Mouse (Mus musculus): ENCODE data around the gene Ptpru. TPM values are rescaled to one million over a fixed set of nuclear protein-coding genes. Genes with fewer than 3 reads are reported as not detected.

Ptpru gene
- polyA plus RNA-seq, 1 experiment from 2014 or later, result 2.3 TPM

GRCm38 (mm10) chr4:131843290-131843743 is 5.2 kb upstream of the Ptpru start, which contains the start of gene Mecr:
Mecr (plus strand) TSS chr4:131843470.
- no peak for TF ChIP-seq CTCF (IDR thresholded peaks at IDR 0.05; ENCODE audit: low read depth)
- peak within 1 kb of the TSS; percentile 93 for H3K4me2 ChIP-seq (replicated peaks; ENCODE audit: low read depth)
- peak; percentile 74 for ATAC-seq

GRCm38 (mm10) chr4:131836891-131837491 is 1.1 kb downstream of the Ptpru start:
- under 1% methylated on average over 73 of the region's 76 CpGs for WGBS

More at GRCm38 (mm10) chr4:131843290-131843743, 5.2 kb upstream of the Ptpru start, which contains the start of gene Mecr:
- Histone ChIP-seq H3K4me3 (ENCODE audit: low read depth, low read length) (peak within 1 kb of the TSS; percentile 85), H3K36me3 (ENCODE audit: control insufficient read depth, insufficient read depth) (peaks cover 3% of the 10 kb centered on the region; the same call in 1 of the 2 replicates), H3K27ac (ENCODE audit: low read depth, low read length) (no peak within 1 kb of the TSS), H3K27me3 (replicated peaks; ENCODE audit: control insufficient read depth, insufficient read depth, low read length) (no peaks in the 10 kb centered on the region), H3K9ac (ENCODE audit: low read depth, low read length) (peak within 1 kb of the TSS; percentile 70), H3K4me1 (replicated peaks; ENCODE audit: control insufficient read depth, insufficient read depth, low read length) (peaks cover 7% of the 10 kb centered on the region; the same call in 1 of the 2 replicates), H3K9me3 (ENCODE audit: control insufficient read depth) (no peaks in the 10 kb centered on the region)
- under 1% methylated on average over 37 of the region's 37 CpGs for WGBS

DNA sequence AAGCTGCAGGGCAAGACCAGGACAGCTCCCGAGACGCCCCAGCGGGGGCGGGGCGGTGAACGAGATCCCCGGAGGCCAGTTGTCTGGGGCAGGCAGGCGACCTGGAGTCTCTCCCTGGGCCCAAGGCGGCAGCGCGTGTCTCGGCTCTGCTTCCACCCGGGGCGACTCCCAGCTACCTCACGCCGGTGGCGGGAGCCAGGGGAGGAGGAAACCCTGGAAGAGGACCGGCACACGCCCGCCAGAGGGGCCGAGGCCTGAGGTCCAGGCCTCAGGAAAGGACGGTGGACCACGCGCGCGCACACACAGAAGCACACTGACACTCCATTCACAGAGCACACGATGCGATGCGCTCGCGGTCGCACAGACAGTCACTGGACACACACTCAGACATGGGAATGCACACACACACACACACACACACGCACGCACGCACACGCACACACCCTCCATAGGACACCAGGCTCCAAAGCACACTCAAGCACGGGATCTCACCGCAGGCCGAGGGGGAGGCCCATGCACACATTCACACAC is 1.7 kb downstream of the Ptpru start:
- WGBS, result 2% methylated on average over 38 of the region's 39 CpGs
- Histone ChIP-seq H3K27me3 (replicated peaks; ENCODE audit: control insufficient read depth, insufficient read depth, low read length) (peaks cover 26% of the 10 kb centered on the region), H3K4me2 (replicated peaks; ENCODE audit: low read depth) (peak overlapping the region; percentile 98), H3K9me3 (ENCODE audit: control insufficient read depth) (no peaks in the 10 kb centered on the region), H3K36me3 (ENCODE audit: control insufficient read depth, insufficient read depth) (no peaks in the 10 kb centered on the region), H3K4me1 (replicated peaks; ENCODE audit: control insufficient read depth, insufficient read depth, low read length) (no peaks in the 10 kb centered on the region; the same call in 1 of the 2 replicates), H3K27ac (ENCODE audit: low read depth, low read length) (no peak overlapping the region), H3K9ac (ENCODE audit: low read depth, low read length) (peak overlapping the region; percentile 51; the same call in 1 of the 2 replicates), H3K4me3 (ENCODE audit: low read depth, low read length) (peak overlapping the region; percentile 67)
- no peak for TF ChIP-seq CTCF (IDR thresholded peaks at IDR 0.05; ENCODE audit: low read depth)
- peak; percentile 16; the same call in 1 of the 2 replicates for ATAC-seq

More at GRCm38 (mm10) chr4:131836891-131837491, 1.1 kb downstream of the Ptpru start:
- peak overlapping the region; percentile 51 for H3K9ac ChIP-seq (ENCODE audit: low read depth, low read length)
- peaks cover 26% of the 10 kb centered on the region for H3K27me3 ChIP-seq (replicated peaks; ENCODE audit: control insufficient read depth, insufficient read depth, low read length)
- H3K27ac ChIP-seq (ENCODE audit: low read depth, low read length), result no peak overlapping the region
- H3K4me2 ChIP-seq (replicated peaks; ENCODE audit: low read depth), result peak overlapping the region; percentile 98
- peak overlapping the region; percentile 67 for H3K4me3 ChIP-seq (ENCODE audit: low read depth, low read length)
- H3K36me3 ChIP-seq (ENCODE audit: control insufficient read depth, insufficient read depth), result no peaks in the 10 kb centered on the region
- no peaks in the 10 kb centered on the region; the same call in 1 of the 2 replicates for H3K4me1 ChIP-seq (replicated peaks; ENCODE audit: control insufficient read depth, insufficient read depth, low read length)
- ATAC-seq, result peak; percentile 11; the same call in 1 of the 2 replicates
- H3K9me3 ChIP-seq (ENCODE audit: control insufficient read depth), result no peaks in the 10 kb centered on the region
- no peak for TF ChIP-seq CTCF (IDR thresholded peaks at IDR 0.05; ENCODE audit: low read depth)

DNA sequence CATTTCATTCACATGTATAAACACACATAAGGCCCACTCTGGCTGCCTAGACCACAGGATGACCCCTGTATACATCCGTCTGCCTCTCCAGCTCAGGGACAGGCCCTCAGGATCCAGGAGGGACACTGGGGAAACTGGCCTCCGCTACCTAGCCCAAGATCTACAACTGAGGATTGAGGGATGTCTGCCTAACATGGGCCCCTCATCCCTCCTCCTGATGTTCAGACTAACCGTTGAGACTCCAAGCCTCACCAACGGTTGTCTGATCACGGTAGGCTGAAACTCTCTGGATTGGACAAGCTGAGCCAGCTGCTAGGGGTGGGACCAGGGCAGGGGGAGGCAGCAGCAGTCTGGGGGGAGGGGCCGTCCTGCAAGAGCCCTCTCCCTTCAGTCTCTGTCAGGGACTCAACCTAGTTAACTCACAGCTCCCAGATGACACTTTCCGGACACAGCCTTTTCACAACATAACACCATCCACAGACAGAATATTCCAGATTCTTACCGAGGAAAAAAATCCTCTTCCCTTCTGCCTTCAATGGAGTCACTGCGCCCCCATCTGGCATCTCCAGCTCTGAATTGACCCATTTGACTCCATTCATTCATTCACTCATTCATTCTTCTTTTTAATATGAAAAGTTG is 4.0 kb downstream of the Ptpru start:
- Histone ChIP-seq H3K4me1 (replicated peaks; ENCODE audit: control insufficient read depth, insufficient read depth, low read length) (no peaks in the 10 kb centered on the region; the same call in 1 of the 2 replicates), H3K36me3 (ENCODE audit: control insufficient read depth, insufficient read depth) (no peaks in the 10 kb centered on the region), H3K4me3 (ENCODE audit: low read depth, low read length) (no peak overlapping the region), H3K4me2 (replicated peaks; ENCODE audit: low read depth) (no peak overlapping the region), H3K9me3 (ENCODE audit: control insufficient read depth) (no peaks in the 10 kb centered on the region), H3K27ac (ENCODE audit: low read depth, low read length) (no peak overlapping the region), H3K27me3 (replicated peaks; ENCODE audit: control insufficient read depth, insufficient read depth, low read length) (peaks cover 26% of the 10 kb centered on the region), H3K9ac (ENCODE audit: low read depth, low read length) (no peak overlapping the region)
- no peak for ATAC-seq
- peak; percentile 73 for TF ChIP-seq CTCF (IDR thresholded peaks at IDR 0.05; ENCODE audit: low read depth)
- WGBS, result 39% methylated on average over 9 of the region's 9 CpGs

- WGBS, result 74% methylated on average over 3 of the region's 3 CpGs
- ATAC-seq, result no peak
Measured at GRCm38 (mm10) chr4:131832759-131833407, 5.2 kb downstream of the Ptpru start.

More at GRCm38 (mm10) chr4:131832759-131833407, 5.2 kb downstream of the Ptpru start:
- no peak overlapping the region for H3K4me3 ChIP-seq (ENCODE audit: low read depth, low read length)
- H3K9me3 ChIP-seq (ENCODE audit: control insufficient read depth), result no peaks in the 10 kb centered on the region
- H3K36me3 ChIP-seq (ENCODE audit: control insufficient read depth, insufficient read depth), result no peaks in the 10 kb centered on the region
- no peak for TF ChIP-seq CTCF (IDR thresholded peaks at IDR 0.05; ENCODE audit: low read depth)
- no peak overlapping the region for H3K9ac ChIP-seq (ENCODE audit: low read depth, low read length)
- H3K27me3 ChIP-seq (replicated peaks; ENCODE audit: control insufficient read depth, insufficient read depth, low read length), result peaks cover 24% of the 10 kb centered on the region
- H3K4me1 ChIP-seq (replicated peaks; ENCODE audit: control insufficient read depth, insufficient read depth, low read length), result no peaks in the 10 kb centered on the region; the same call in 1 of the 2 replicates
- H3K27ac ChIP-seq (ENCODE audit: low read depth, low read length), result no peak overlapping the region
- no peak overlapping the region for H3K4me2 ChIP-seq (replicated peaks; ENCODE audit: low read depth)
